Mouse (Mus musculus): Measurements from ENCODE around the gene Nfasc. TPM values are rescaled to one million over a fixed set of nuclear protein-coding genes. Genes with fewer than 3 reads are reported as not detected.

Nfasc gene
- polyA plus RNA-seq, 1 experiment: not detected

- TF ChIP-seq GATA1 (IDR thresholded peaks at IDR 0.05; ENCODE audit: low read length): no peak
- TF ChIP-seq TAL1 (IDR thresholded peaks at IDR 0.05; ENCODE audit: low read length): no peak
- Histone ChIP-seq H3K4me1 (ENCODE audit: control insufficient read depth) (no peaks in the 10 kb centered on the region), H3K36me3 (ENCODE audit: control insufficient read depth) (no peaks in the 10 kb centered on the region), H3K27me3 (ENCODE audit: control insufficient read depth) (no peaks in the 10 kb centered on the region), H3K9me3 (ENCODE audit: control insufficient read depth, low read length) (no peaks in the 10 kb centered on the region), H3K4me3 (replicated peaks) (no peak overlapping the region)
Measured at GRCm38 (mm10) chr1:132640256-132640655, 101.3 kb downstream of the Nfasc start.

GRCm38 (mm10) chr1:132637346-132637745, 104.3 kb downstream of the Nfasc start:
- Histone ChIP-seq H3K9me3 (ENCODE audit: control insufficient read depth, low read length) (no peaks in the 10 kb centered on the region), H3K36me3 (ENCODE audit: control insufficient read depth) (no peaks in the 10 kb centered on the region), H3K4me3 (replicated peaks) (no peak overlapping the region), H3K27me3 (ENCODE audit: control insufficient read depth) (no peaks in the 10 kb centered on the region), H3K4me1 (ENCODE audit: control insufficient read depth) (no peaks in the 10 kb centered on the region)
- no peak for TF ChIP-seq GATA1 (IDR thresholded peaks at IDR 0.05; ENCODE audit: low read length)
- TF ChIP-seq TAL1 (IDR thresholded peaks at IDR 0.05; ENCODE audit: low read length): no peak

- H3K27me3 ChIP-seq (ENCODE audit: control insufficient read depth): 0 out of 2 replicates have a peak, but pooled peaks cover 2% of the 10 kb centered on the region
- no peak overlapping the region for H3K4me3 ChIP-seq (replicated peaks)
- TF ChIP-seq GATA1 (IDR thresholded peaks at IDR 0.05; ENCODE audit: low read length) (no peak), TAL1 (IDR thresholded peaks at IDR 0.05; ENCODE audit: low read length) (no peak)
Measured at GRCm38 (mm10) chr1:132629611-132630370, 111.8 kb downstream of the Nfasc start.

GRCm38 (mm10) chr1:132628599-132628998, 113.0 kb downstream of the Nfasc start:
- H3K27me3 ChIP-seq (ENCODE audit: control insufficient read depth): 0 out of 2 replicates have a peak, but pooled peaks cover 2% of the 10 kb centered on the region
- TF ChIP-seq GATA1 (IDR thresholded peaks at IDR 0.05; ENCODE audit: low read length): no peak
- no peak for TF ChIP-seq TAL1 (IDR thresholded peaks at IDR 0.05; ENCODE audit: low read length)
- H3K9me3 ChIP-seq (ENCODE audit: control insufficient read depth, low read length): no peaks in the 10 kb centered on the region

More at GRCm38 (mm10) chr1:132629611-132630370, 111.8 kb downstream of the Nfasc start:
- Histone ChIP-seq H3K9me3 (ENCODE audit: control insufficient read depth, low read length) (no peaks in the 10 kb centered on the region), H3K36me3 (ENCODE audit: control insufficient read depth) (no peaks in the 10 kb centered on the region), H3K4me1 (ENCODE audit: control insufficient read depth) (no peaks in the 10 kb centered on the region)

GRCm38 (mm10) chr1:132628183-132628582, 113.4 kb downstream of the Nfasc start:
- H3K4me3 ChIP-seq (replicated peaks): no peak overlapping the region
- no peaks in the 10 kb centered on the region for H3K9me3 ChIP-seq (ENCODE audit: control insufficient read depth, low read length)
- H3K27me3 ChIP-seq (ENCODE audit: control insufficient read depth): 0 out of 2 replicates have a peak, but pooled peaks cover 2% of the 10 kb centered on the region
- no peaks in the 10 kb centered on the region for H3K4me1 ChIP-seq (ENCODE audit: control insufficient read depth)
- no peaks in the 10 kb centered on the region for H3K36me3 ChIP-seq (ENCODE audit: control insufficient read depth)
- no peak for TF ChIP-seq TAL1 (IDR thresholded peaks at IDR 0.05; ENCODE audit: low read length)
- no peak for TF ChIP-seq GATA1 (IDR thresholded peaks at IDR 0.05; ENCODE audit: low read length)

More at GRCm38 (mm10) chr1:132628599-132628998, 113.0 kb downstream of the Nfasc start:
- no peaks in the 10 kb centered on the region for H3K4me1 ChIP-seq (ENCODE audit: control insufficient read depth)
- H3K36me3 ChIP-seq (ENCODE audit: control insufficient read depth): no peaks in the 10 kb centered on the region
- H3K4me3 ChIP-seq (replicated peaks): no peak overlapping the region

GRCm38 (mm10) chr1:132626125-132626756, 115.4 kb downstream of the Nfasc start:
- Histone ChIP-seq H3K27me3 (ENCODE audit: control insufficient read depth) (no peaks in the 10 kb centered on the region), H3K9me3 (ENCODE audit: control insufficient read depth, low read length) (no peaks in the 10 kb centered on the region), H3K4me3 (replicated peaks) (no peak overlapping the region), H3K4me1 (ENCODE audit: control insufficient read depth) (no peaks in the 10 kb centered on the region), H3K36me3 (ENCODE audit: control insufficient read depth) (no peaks in the 10 kb centered on the region)
- TF ChIP-seq TAL1 (IDR thresholded peaks at IDR 0.05; ENCODE audit: low read length) (no peak), GATA1 (IDR thresholded peaks at IDR 0.05; ENCODE audit: low read length) (no peak)

GRCm38 (mm10) chr1:132625034-132625433, 116.6 kb downstream of the Nfasc start:
- Histone ChIP-seq H3K36me3 (ENCODE audit: control insufficient read depth) (no peaks in the 10 kb centered on the region), H3K4me1 (ENCODE audit: control insufficient read depth) (no peaks in the 10 kb centered on the region), H3K9me3 (ENCODE audit: control insufficient read depth, low read length) (no peaks in the 10 kb centered on the region), H3K4me3 (replicated peaks) (no peak overlapping the region), H3K27me3 (ENCODE audit: control insufficient read depth) (no peaks in the 10 kb centered on the region)
- TF ChIP-seq GATA1 (IDR thresholded peaks at IDR 0.05; ENCODE audit: low read length): no peak
- TF ChIP-seq TAL1 (IDR thresholded peaks at IDR 0.05; ENCODE audit: low read length): no peak

- Histone ChIP-seq H3K36me3 (ENCODE audit: control insufficient read depth) (no peaks in the 10 kb centered on the region), H3K4me3 (replicated peaks) (no peak overlapping the region), H3K27me3 (ENCODE audit: control insufficient read depth) (no peaks in the 10 kb centered on the region), H3K9me3 (ENCODE audit: control insufficient read depth, low read length) (no peaks in the 10 kb centered on the region), H3K4me1 (ENCODE audit: control insufficient read depth) (no peaks in the 10 kb centered on the region)
- TF ChIP-seq TAL1 (IDR thresholded peaks at IDR 0.05; ENCODE audit: low read length) (no peak), GATA1 (IDR thresholded peaks at IDR 0.05; ENCODE audit: low read length) (no peak)
Measured at GRCm38 (mm10) chr1:132624466-132624865, 117.1 kb downstream of the Nfasc start.

GRCm38 (mm10) chr1:132623641-132624336, 117.8 kb downstream of the Nfasc start:
- TF ChIP-seq TAL1 (IDR thresholded peaks at IDR 0.05; ENCODE audit: low read length) (no peak), GATA1 (IDR thresholded peaks at IDR 0.05; ENCODE audit: low read length) (no peak)
- H3K27me3 ChIP-seq (ENCODE audit: control insufficient read depth): no peaks in the 10 kb centered on the region
- H3K9me3 ChIP-seq (ENCODE audit: control insufficient read depth, low read length): no peaks in the 10 kb centered on the region
- no peaks in the 10 kb centered on the region for H3K4me1 ChIP-seq (ENCODE audit: control insufficient read depth)
- H3K36me3 ChIP-seq (ENCODE audit: control insufficient read depth): no peaks in the 10 kb centered on the region
- no peak overlapping the region for H3K4me3 ChIP-seq (replicated peaks)

Measured in erythroblast, embryonic 14.5 days (primary cell).